Mouse (Mus musculus) heart, postnatal 0 days (tissue): ENCODE measurements around the gene Gcnt3. TPM values are rescaled to one million over a fixed set of nuclear protein-coding genes. Genes with fewer than 3 reads are reported as not detected.

Experiments
- ATAC-seq: fragments of 200-750 bp; cut with Nextera tagmentation; 2 replicates; pipeline ENCODE4 v1.8.0; 2017; ENCODE audit warnings: low read depth, moderate number of reproducible peaks, moderate library complexity; ENCODE audit not compliant: insufficient read depth
- DNase-seq: peaks from one replicate; pipeline ENCODE4 v3.0.0-alpha.2; 2016; ENCODE audit warnings: low spot score
- H3K27ac ChIP-seq: fragments of 300-500 bp; sonication (generic); 2 replicates; pipeline ENCODE4 v1.5.1; 2014; ENCODE audit warnings: low read depth, mild to moderate bottlenecking
- H3K27me3 ChIP-seq: fragments of 300-500 bp; sonication (generic); 2 replicates; pipeline ENCODE4 v1.6.1; 2014; ENCODE audit warnings: low read length, mixed read lengths; ENCODE audit not compliant: control insufficient read depth, insufficient read depth
- H3K36me3 ChIP-seq: fragments of 300-500 bp; sonication (generic); replicated peaks from 2 replicates; pipeline ENCODE4 v1.6.1; 2014; ENCODE audit warnings: low read length, mixed read lengths; ENCODE audit not compliant: control insufficient read depth, insufficient read depth
- H3K4me1 ChIP-seq: fragments of 300-500 bp; sonication (generic); 2 replicates; pipeline ENCODE4 v1.6.1; 2014; ENCODE audit warnings: antibody characterized with exemption; ENCODE audit not compliant: control insufficient read depth, insufficient read depth
- H3K4me2 ChIP-seq: fragments of 300-500 bp; sonication (generic); 2 replicates; pipeline ENCODE4 v1.6.1; 2014; ENCODE audit warnings: low read depth, mild to moderate bottlenecking, low read length, moderate library complexity
- H3K4me3 ChIP-seq: fragments of 300-500 bp; sonication (generic); 2 replicates; pipeline ENCODE4 v1.5.1; 2014; ENCODE audit warnings: low read depth, low read length
- H3K9ac ChIP-seq: fragments of 300-500 bp; sonication (generic); replicated peaks from 2 replicates; pipeline ENCODE4 v1.6.1; 2014; ENCODE audit warnings: low read depth, low read length, mixed read lengths
- H3K9me3 ChIP-seq: fragments of 300-500 bp; sonication (generic); replicated peaks from 2 replicates; pipeline ENCODE4 v1.6.1; 2016; ENCODE audit warnings: low read length; ENCODE audit not compliant: control insufficient read depth
- CTCF ChIP-seq: IDR thresholded peaks from 2 replicates; pipeline ENCODE4 v1.5.1; 2016; ENCODE audit warnings: antibody characterized with exemption, control low read depth, low read depth
- EP300 ChIP-seq: IDR thresholded peaks from 2 replicates; pipeline ENCODE4 v1.6.1; 2016; ENCODE audit warnings: antibody characterized with exemption, low read depth
- WGBS: fragments of 180-500 bp; shearing (Covaris S2); extraction: QIAGEN DNeasy Blood & Tissue Kit; methylation state at CpG from one replicate; pipeline ENCODE4 v1.1.7; 2014; 5-methylcytosine and 5-hydroxymethylcytosine counted together
- polyA plus RNA-seq: library from polyadenylated mRNA; unstranded; fragments of >200 nt; fragmentation: Nextera tagmentation; extraction: Ambion mirVana; gene quantifications from 2 replicates; pipeline ENCODE4 v1.2.1, GENCODE M21; 2015
- total RNA-seq: library from RNA; depleted of rRNA; stranded (reverse); fragments of >200 nt; gene quantifications from 2 replicates; pipeline ENCODE4 v1.2.3, GENCODE M21; 2014; ENCODE audit warnings: low replicate concordance

Gene Gcnt3
- total and polyA plus RNA-seq, 2 experiments from 2014 or later: 0.04 TPM; not detected in 1

DNA sequence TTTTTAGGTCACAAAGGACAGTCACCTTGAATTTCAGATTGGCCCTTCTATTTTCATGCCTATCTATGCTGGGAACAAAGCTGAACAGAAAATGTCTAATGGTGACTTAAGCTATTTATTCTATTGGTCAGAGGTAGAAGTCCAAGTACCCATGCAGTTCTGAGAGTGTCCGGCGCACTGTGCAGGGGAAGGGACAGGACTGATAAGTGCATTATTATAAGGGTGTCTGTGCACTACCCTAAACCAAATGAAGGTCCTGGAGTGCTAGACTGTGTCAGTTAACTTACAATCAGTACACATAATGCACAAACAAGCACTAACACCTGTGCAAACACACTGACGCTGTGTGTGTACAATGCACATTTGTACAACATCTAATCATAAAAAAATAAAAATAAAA is 29.6 kb upstream of the Gcnt3 start:
- ATAC-seq: no peak
- no peak overlapping the region for H3K9ac ChIP-seq
- TF ChIP-seq CTCF (no peak), EP300 (no peak)
- no peak for DNase-seq
- no peaks in the 10 kb centered on the region for H3K27me3 ChIP-seq
- H3K9me3 ChIP-seq: no peaks in the 10 kb centered on the region
- H3K4me2 ChIP-seq: no peak overlapping the region
- H3K27ac ChIP-seq: no peak overlapping the region
- H3K4me1 ChIP-seq: peaks cover 11% of the 10 kb centered on the region; the same call in 1 of the 2 replicates
- WGBS: 76% methylated on average over 3 of the region's 3 CpGs
- H3K36me3 ChIP-seq: no peaks in the 10 kb centered on the region
- no peak overlapping the region for H3K4me3 ChIP-seq

DNA sequence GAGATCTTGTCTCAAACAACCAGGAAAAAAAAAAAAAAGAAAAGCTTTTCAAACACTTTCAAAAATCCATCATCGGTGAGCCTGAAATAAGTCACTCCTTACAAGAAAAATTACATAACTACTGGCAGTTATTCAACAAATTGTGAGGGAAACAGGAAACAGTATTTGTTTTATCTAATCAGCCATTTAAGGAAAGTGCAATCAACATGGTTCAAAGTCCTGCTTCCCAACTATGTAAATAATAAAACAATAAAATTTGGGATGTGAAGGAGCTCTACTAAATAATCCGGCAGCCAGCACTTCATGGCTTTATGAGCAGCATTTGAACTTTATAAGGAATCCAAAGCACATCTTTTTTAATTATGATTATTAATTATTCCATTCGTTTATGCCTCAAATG is 24.1 kb upstream of the Gcnt3 start:
- DNase-seq (no peak), ATAC-seq (no peak)
- 67% methylated on average over 3 of the region's 3 CpGs for WGBS
- no peaks in the 10 kb centered on the region for H3K4me1 ChIP-seq
- H3K27ac ChIP-seq: no peak overlapping the region
- H3K4me2 ChIP-seq: no peak overlapping the region
- no peaks in the 10 kb centered on the region for H3K36me3 ChIP-seq
- no peak overlapping the region for H3K4me3 ChIP-seq
- no peaks in the 10 kb centered on the region for H3K9me3 ChIP-seq
- no peak for TF ChIP-seq CTCF
- TF ChIP-seq EP300: no peak
- H3K27me3 ChIP-seq: no peaks in the 10 kb centered on the region
- H3K9ac ChIP-seq: no peak overlapping the region

DNA sequence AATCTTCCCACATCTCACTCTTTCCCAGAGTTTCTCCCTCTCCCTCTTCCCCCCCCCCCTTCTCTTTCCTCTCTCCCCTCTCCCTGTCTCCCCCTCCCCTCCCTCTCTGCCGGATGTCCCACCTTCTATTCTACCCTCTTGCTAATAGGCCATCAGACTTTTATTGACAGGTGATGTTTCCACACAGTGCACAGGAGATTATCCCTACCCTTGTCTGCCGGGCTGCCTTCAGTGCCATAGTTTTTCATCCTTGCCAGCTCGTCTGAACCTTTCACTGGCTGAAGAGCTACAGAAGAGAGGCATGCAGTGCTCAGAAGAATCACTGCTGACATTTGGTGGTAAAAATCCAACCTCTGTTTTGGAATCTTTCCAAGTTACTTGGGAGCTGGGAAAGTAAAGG is 15.5 kb upstream of the Gcnt3 start:
- no peak overlapping the region for H3K27ac ChIP-seq
- no peak overlapping the region for H3K4me2 ChIP-seq
- no peaks in the 10 kb centered on the region for H3K9me3 ChIP-seq
- WGBS: 34% methylated on average over 3 of the region's 3 CpGs
- H3K4me1 ChIP-seq: no peaks in the 10 kb centered on the region
- ATAC-seq (no peak), DNase-seq (no peak)
- no peak for TF ChIP-seq CTCF
- TF ChIP-seq EP300: no peak
- H3K9ac ChIP-seq: no peak overlapping the region
- H3K27me3 ChIP-seq: no peaks in the 10 kb centered on the region
- H3K4me3 ChIP-seq: no peak overlapping the region
- H3K36me3 ChIP-seq: no peaks in the 10 kb centered on the region

DNA sequence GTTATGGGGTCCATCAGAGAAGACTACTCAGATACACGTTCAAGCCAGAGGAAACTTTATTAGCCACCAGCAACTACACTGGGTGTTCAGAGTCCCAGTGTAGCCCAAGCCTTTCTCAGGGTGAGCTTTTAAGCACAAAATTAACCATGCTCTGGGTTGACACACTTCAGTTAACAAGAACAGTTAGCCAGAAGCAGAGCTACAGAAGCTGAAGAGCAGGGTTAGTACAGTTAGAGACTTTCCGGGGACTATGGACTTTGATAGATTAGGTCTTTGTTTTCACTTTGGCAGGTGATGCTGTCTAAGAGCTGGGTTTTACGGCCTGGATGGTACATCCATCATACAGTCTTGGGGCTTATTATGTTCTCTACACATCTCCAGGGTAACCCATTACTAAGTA is 14.8 kb upstream of the Gcnt3 start:
- H3K27ac ChIP-seq: no peak overlapping the region
- no peak for DNase-seq
- H3K27me3 ChIP-seq: no peaks in the 10 kb centered on the region
- TF ChIP-seq EP300 (no peak), CTCF (no peak)
- no peak overlapping the region for H3K4me2 ChIP-seq
- H3K9me3 ChIP-seq: no peaks in the 10 kb centered on the region
- H3K36me3 ChIP-seq: no peaks in the 10 kb centered on the region
- WGBS: 76% methylated on average over 3 of the region's 3 CpGs
- no peak overlapping the region for H3K4me3 ChIP-seq
- H3K9ac ChIP-seq: no peak overlapping the region
- H3K4me1 ChIP-seq: no peaks in the 10 kb centered on the region
- ATAC-seq: no peak

DNA sequence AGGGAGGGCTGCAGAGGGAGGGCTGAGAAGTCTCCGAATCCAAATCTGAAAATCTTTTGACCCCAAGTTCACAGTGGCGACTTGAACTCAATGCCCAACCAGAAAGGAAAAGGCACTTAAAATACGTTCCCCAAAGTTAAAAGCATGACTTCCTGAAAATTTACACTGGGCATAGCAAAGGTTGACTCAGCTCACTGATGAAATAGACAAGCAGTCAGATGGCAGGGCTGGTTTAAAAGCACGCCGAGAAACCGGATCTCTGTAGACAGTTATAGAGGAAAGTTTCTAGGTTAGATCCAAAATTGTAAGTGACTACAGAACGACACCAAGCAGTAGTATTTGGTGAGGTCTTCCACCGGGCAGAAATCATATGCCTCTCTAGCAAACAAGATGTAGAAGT is 12.0 kb upstream of the Gcnt3 start:
- H3K9ac ChIP-seq: no peak overlapping the region
- ATAC-seq (no peak), DNase-seq (no peak)
- H3K4me3 ChIP-seq: no peak overlapping the region
- TF ChIP-seq CTCF: no peak
- TF ChIP-seq EP300: no peak
- WGBS: 41% methylated on average over 8 of the region's 8 CpGs
- H3K9me3 ChIP-seq: no peaks in the 10 kb centered on the region
- H3K27me3 ChIP-seq: no peaks in the 10 kb centered on the region
- H3K4me2 ChIP-seq: no peak overlapping the region
- no peak overlapping the region for H3K27ac ChIP-seq
- no peaks in the 10 kb centered on the region for H3K36me3 ChIP-seq
- no peaks in the 10 kb centered on the region for H3K4me1 ChIP-seq

DNA sequence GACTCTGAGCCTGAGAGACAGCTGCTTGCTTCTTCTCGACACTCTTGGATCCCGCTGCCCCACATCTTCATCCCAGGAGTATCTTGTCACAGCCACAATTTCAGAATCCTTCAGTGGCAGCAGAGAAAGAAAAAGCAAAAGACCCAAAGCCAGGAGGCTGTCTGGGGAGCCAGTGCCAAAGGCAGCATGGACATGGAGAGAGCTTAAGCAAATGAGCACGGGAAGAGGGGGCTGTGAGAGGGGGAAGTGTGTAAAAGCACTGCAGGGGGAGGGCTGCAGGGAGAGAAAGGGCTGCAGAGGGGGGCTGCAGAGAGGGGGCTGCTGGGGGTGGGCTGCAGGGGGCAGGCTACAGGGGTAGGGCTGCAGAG is 11.5 kb upstream of the Gcnt3 start:
- H3K9ac ChIP-seq: no peak overlapping the region
- 27% methylated on average over 3 of the region's 3 CpGs for WGBS
- no peak overlapping the region for H3K4me3 ChIP-seq
- no peak overlapping the region for H3K4me2 ChIP-seq
- TF ChIP-seq CTCF (no peak), EP300 (no peak)
- no peaks in the 10 kb centered on the region for H3K36me3 ChIP-seq
- no peaks in the 10 kb centered on the region for H3K9me3 ChIP-seq
- ATAC-seq: no peak
- no peak for DNase-seq
- H3K4me1 ChIP-seq: no peaks in the 10 kb centered on the region
- H3K27ac ChIP-seq: no peak overlapping the region
- H3K27me3 ChIP-seq: no peaks in the 10 kb centered on the region
